Mouse (Mus musculus): ENCODE results near the gene Tpcn2. TPM values are rescaled to one million over a fixed set of nuclear protein-coding genes. Genes with fewer than 3 reads are reported as not detected.

The Tpcn2 gene
- total RNA-seq, 2 experiments from 2014 or later: 5.5 to 7.0 TPM

- DNase-seq (ENCODE audit: low spot score in 2 of 2): peak; percentile 70 to 74
Measured at GRCm38 (mm10) chr7:145206056-145206610, 77.7 kb downstream of the Tpcn2 start.

GRCm38 (mm10) chr7:145205363-145205902 lies 78.4 kb downstream of the Tpcn2 start:
- no peak for DNase-seq (ENCODE audit: low spot score in 2 of 2)

GRCm38 (mm10) chr7:145199711-145200110 lies 84.1 kb downstream of the Tpcn2 start:
- DNase-seq (ENCODE audit: low spot score in 2 of 2): no peak

- no peak for DNase-seq (ENCODE audit: low spot score in 2 of 2)
Measured at GRCm38 (mm10) chr7:145198223-145198714, 85.5 kb downstream of the Tpcn2 start.

GRCm38 (mm10) chr7:145197711-145198110 lies 86.1 kb downstream of the Tpcn2 start:
- no peak for DNase-seq (ENCODE audit: low spot score in 2 of 2)

GRCm38 (mm10) chr7:145197042-145197441 lies 86.8 kb downstream of the Tpcn2 start:
- DNase-seq (ENCODE audit: low spot score in 2 of 2): peak; percentile 36 to 48

- no peak for DNase-seq (ENCODE audit: low spot score in 2 of 2)
Measured at GRCm38 (mm10) chr7:145196340-145196739, 87.5 kb downstream of the Tpcn2 start.

- no peak for DNase-seq (ENCODE audit: low spot score in 2 of 2)
Measured at GRCm38 (mm10) chr7:145195186-145195927, 88.5 kb downstream of the Tpcn2 start.

GRCm38 (mm10) chr7:145194455-145195161 lies 89.2 kb downstream of the Tpcn2 start:
- DNase-seq (ENCODE audit: low spot score in 2 of 2): peak; percentile 71 to 77

GRCm38 (mm10) chr7:145192836-145193235 lies 91.0 kb downstream of the Tpcn2 start:
- no peak for DNase-seq (ENCODE audit: low spot score in 2 of 2)

- DNase-seq (ENCODE audit: low spot score in 2 of 2): no peak
Measured at GRCm38 (mm10) chr7:145190520-145190919, 93.3 kb downstream of the Tpcn2 start.

- DNase-seq (ENCODE audit: low spot score in 2 of 2): no peak
Measured at GRCm38 (mm10) chr7:145189342-145189741, 94.5 kb downstream of the Tpcn2 start.

GRCm38 (mm10) chr7:145187802-145188201 lies 96.0 kb downstream of the Tpcn2 start:
- DNase-seq (ENCODE audit: low spot score in 2 of 2): no peak

GRCm38 (mm10) chr7:145182388-145182787 lies 101.4 kb downstream of the Tpcn2 start:
- DNase-seq (ENCODE audit: low spot score in 2 of 2): no peak

- DNase-seq (ENCODE audit: low spot score in 2 of 2): peak; percentile 39 to 59
Measured at GRCm38 (mm10) chr7:145181376-145182034, 102.3 kb downstream of the Tpcn2 start.

GRCm38 (mm10) chr7:145179691-145180091 lies 104.1 kb downstream of the Tpcn2 start:
- DNase-seq (ENCODE audit: low spot score in 2 of 2): no peak

- DNase-seq (ENCODE audit: low spot score in 2 of 2): no peak
Measured at GRCm38 (mm10) chr7:145176750-145177589, 106.8 kb downstream of the Tpcn2 start.

GRCm38 (mm10) chr7:145173563-145173962 lies 110.2 kb downstream of the Tpcn2 start:
- DNase-seq (ENCODE audit: low spot score in 2 of 2): no peak

- no peak for DNase-seq (ENCODE audit: low spot score in 2 of 2)
Measured at GRCm38 (mm10) chr7:145173116-145173515, 110.7 kb downstream of the Tpcn2 start.

GRCm38 (mm10) chr7:145169703-145170102 lies 114.1 kb downstream of the Tpcn2 start:
- peak in 1 of 2 experiments; percentile 35 for DNase-seq (ENCODE audit: low spot score in 2 of 2)
